Mouse (Mus musculus): ENCODE measurements around the gene Gtsf1. TPM values are rescaled to one million over a fixed set of nuclear protein-coding genes. Genes with fewer than 3 reads are reported as not detected.

Gene Gtsf1
- total RNA-seq, 2 experiments from 2014 or later = not detected

GRCm38 (mm10) chr15:103358278-103359121 is 71.8 kb downstream of the Gtsf1 start:
- peak in 1 of 2 experiments; percentile 48 for DNase-seq (ENCODE audit: low spot score in 2 of 2)

GRCm38 (mm10) chr15:103357817-103358216 is 72.5 kb downstream of the Gtsf1 start:
- DNase-seq (ENCODE audit: low spot score in 2 of 2) = no peak

GRCm38 (mm10) chr15:103356130-103356529 is 74.1 kb downstream of the Gtsf1 start:
- DNase-seq (ENCODE audit: low spot score in 2 of 2) = no peak

GRCm38 (mm10) chr15:103355420-103355819 is 74.8 kb downstream of the Gtsf1 start:
- no peak for DNase-seq (ENCODE audit: low spot score in 2 of 2)

GRCm38 (mm10) chr15:103354690-103355089 is 75.6 kb downstream of the Gtsf1 start:
- no peak for DNase-seq (ENCODE audit: low spot score in 2 of 2)

GRCm38 (mm10) chr15:103353511-103354256 is 76.6 kb downstream of the Gtsf1 start:
- no peak for DNase-seq (ENCODE audit: low spot score in 2 of 2)

- DNase-seq (ENCODE audit: low spot score in 2 of 2) = peak; percentile 50 to 66
Observed at GRCm38 (mm10) chr15:103352856-103353255, 77.4 kb downstream of the Gtsf1 start.

Other genes starting within 250 kb of the Gtsf1 start
- 10 to 100 TPM; 65.0 to 76.3 TPM for gene Cbx5, start 190.7 kb downstream of the Gtsf1 start, total RNA-seq (2021)
- 100 to 1,000 TPM; 160 to 179 TPM for gene Hnrnpa1, start 190.0 kb downstream of the Gtsf1 start, total RNA-seq (2021)
- under 1 TPM in 1 of 2 experiments, not detected in 1; 0.67 TPM for gene Nfe2, start 172.1 kb downstream of the Gtsf1 start, total RNA-seq (2021)
- gene Copz1, start 157.8 kb downstream of the Gtsf1 start, total RNA-seq (2021) = 100 to 1,000 TPM; 138 to 150 TPM
- gene Gpr84, start 119.9 kb downstream of the Gtsf1 start, total RNA-seq (2021) = not detected
- gene Zfp385a, start 90.4 kb downstream of the Gtsf1 start, total RNA-seq (2021) = 10 to 100 TPM; 12.4 to 16.9 TPM
- 10 to 100 TPM; 27.1 to 31.7 TPM for gene Itga5, start 63.7 kb downstream of the Gtsf1 start, total RNA-seq (2021)
- not detected for gene Gtsf2, start 18.0 kb upstream of the Gtsf1 start, total RNA-seq (2021)
- gene Nckap1l, start 23.3 kb upstream of the Gtsf1 start, total RNA-seq (2021) = 1 to 10 TPM; 5.5 to 8.7 TPM
- gene Pde1b, start 72.6 kb upstream of the Gtsf1 start, total RNA-seq (2021) = 1 to 10 TPM; 5.1 to 8.6 TPM
- 10 to 100 TPM; 18.1 to 19.8 TPM for gene Ppp1r1a, start 107.5 kb upstream of the Gtsf1 start, total RNA-seq (2021)
- not detected for gene Glycam1, start 134.6 kb upstream of the Gtsf1 start, total RNA-seq (2021)